Mouse (Mus musculus) kidney, adult 10 weeks (tissue): ENCODE data around the gene Plekhh2. TPM values are rescaled to one million over a fixed set of nuclear protein-coding genes. Genes with fewer than 3 reads are reported as not detected.

Experiments used
- polyA plus RNA-seq: library from polyadenylated mRNA; stranded (reverse); fragments of 350-450 nt; fragmentation: Illumina TruSeq; extraction: RNeasy Lipid Tissue Mini Kit (QIAGEN cat#74804); gene quantifications from one replicate; pipeline ENCODE4 v1.2.3, GENCODE M21; 2014; ENCODE audit warnings: low read depth, low replicate concordance

The Plekhh2 gene
- polyA plus RNA-seq: 3.5 TPM

GRCm38 (mm10) chr17:84511682-84512515 is at the start of gene Plekhh2:
Gene Plekhh2 (plus strand): TSS chr17:84511895.

GRCm38 (mm10) chr17:84465753-84466608 is 45.7 kb upstream of the Plekhh2 start, which contains the start of gene Thada:
Gene Thada (minus strand): TSS chr17:84466205.

GRCm38 (mm10) chr17:84626276-84626856 is 114.7 kb downstream of the Plekhh2 start, which contains the start of gene Dync2li1:
Gene Dync2li1 (plus strand): TSS chr17:84626496.

Other genes starting within 250 kb of the Plekhh2 start
- 8.2 TPM for gene Thada, start 45.7 kb upstream of the Plekhh2 start, polyA plus RNA-seq
- gene Dync2li1, start 114.6 kb downstream of the Plekhh2 start, polyA plus RNA-seq: 54.2 TPM
- gene Abcg8, start 164.4 kb downstream of the Plekhh2 start, polyA plus RNA-seq: not detected
- not detected for gene Abcg5, start 171.1 kb downstream of the Plekhh2 start, polyA plus RNA-seq